Mouse (Mus musculus): Measurements from ENCODE around the gene Tubb3.

DNA sequence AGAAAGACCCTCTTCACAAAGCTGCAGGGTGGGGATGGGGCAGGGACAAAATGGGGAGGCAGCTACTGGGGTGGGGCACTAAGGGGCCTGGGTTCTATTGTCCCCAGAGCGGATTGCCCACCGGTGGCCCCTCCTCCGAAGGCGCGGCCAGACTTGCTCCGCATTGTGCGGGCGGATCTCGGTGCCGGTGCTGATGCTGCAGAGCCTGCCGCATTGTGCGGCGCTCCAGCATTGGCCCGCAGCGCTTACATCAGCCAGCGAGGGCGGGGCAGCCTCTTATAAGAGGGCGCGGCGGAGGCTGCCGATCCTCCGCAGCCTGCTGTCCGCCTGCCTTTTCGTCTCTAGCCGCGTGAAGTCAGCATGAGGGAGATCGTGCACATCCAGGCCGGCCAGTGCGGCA lies at the start of gene Tubb3:
- no peak for TF ChIP-seq CTCF (IDR thresholded peaks at IDR 0.05; ENCODE audit: insufficient read depth, low read length)
- no peak for TF ChIP-seq POLR2A (IDR thresholded peaks at IDR 0.05; ENCODE audit: borderline replicate concordance, extremely low read depth, low read depth, low read length)
